Mouse (Mus musculus) left cerebral cortex, postnatal 14 days (tissue): ENCODE data around the gene Efemp2. TPM values are rescaled to one million over a fixed set of nuclear protein-coding genes. Genes with fewer than 3 reads are reported as not detected.
A peak's percentile ranks its signal among the peaks of the same experiment; 100 is the strongest.
"Not testable (repeated sequence)": the region's sequence is repeated elsewhere in the genome, so short reads cannot be mapped to it uniquely, and the experiment has no call there.

ENCODE experiments used
- DNase-seq, 2 experiments: peaks; one replicate each; pipeline ENCODE4 v3.0.0; 2021 to 2022; ENCODE audit warnings: low spot score in 2 of 2, mixed read lengths in 1 of 2
- intact Hi-C: fragments of 180-260 bp; cut with DNase I; formaldehyde crosslinking; loops from one replicate; pipeline ENCODE4 v1.15.1; 2025
- total RNA-seq, 2 experiments: library from RNA; stranded (reverse); gene quantifications; 2 replicates each; pipeline ENCODE4 v1.2.3; 2021

The Efemp2 gene
- total RNA-seq, 2 experiments from 2014 or later: 14.5 to 15.9 TPM

GRCm38 (mm10) chr19:5490313-5490897 is 16.7 kb downstream of the Efemp2 start, which contains the start of gene Cfl1:
Cfl1 (plus strand) TSS chr19:5490455.
- intact Hi-C loops: no loop called here
- peak; percentile 95 for DNase-seq

- intact Hi-C loops: no loop called here
- peak; percentile 81 to 83 for DNase-seq
Observed at GRCm38 (mm10) chr19:5490898-5491708, 17.3 kb downstream of the Efemp2 start.

- DNase-seq: no peak
- intact Hi-C loops: no loop called here
Observed at GRCm38 (mm10) chr19:5492641-5493040, 18.9 kb downstream of the Efemp2 start.

- intact Hi-C loops, DNase-seq: not testable (repeated sequence)
Observed at GRCm38 (mm10) chr19:5493301-5493721, 19.6 kb downstream of the Efemp2 start.

- DNase-seq: no peak
- intact Hi-C loops: no loop called here
Observed at GRCm38 (mm10) chr19:5494314-5494713, 20.6 kb downstream of the Efemp2 start.

- no peak for DNase-seq
- intact Hi-C loops: no loop called here
Observed at GRCm38 (mm10) chr19:5495353-5496051, 21.7 kb downstream of the Efemp2 start.

- no peak for DNase-seq
- intact Hi-C loops: no loop called here
Observed at GRCm38 (mm10) chr19:5496052-5496370, 22.3 kb downstream of the Efemp2 start.

- intact Hi-C loops: no loop called here
- DNase-seq: no peak
Observed at GRCm38 (mm10) chr19:5500330-5500875, 26.6 kb downstream of the Efemp2 start.

- intact Hi-C loops: no loop called here
- DNase-seq: no peak
Observed at GRCm38 (mm10) chr19:5503687-5504086, 29.9 kb downstream of the Efemp2 start, which contains the start of gene 1700020D05Rik. 1700020D05Rik (minus strand) TSS chr19:5503787.

GRCm38 (mm10) chr19:5510031-5511026 is 36.6 kb downstream of the Efemp2 start, which contains the start of gene Snx32:
Snx32 (minus strand) TSS chr19:5510538.
- DNase-seq: peak; percentile 99 to 100
- intact Hi-C loops: no loop called here

GRCm38 (mm10) chr19:5511074-5511632 is 37.4 kb downstream of the Efemp2 start:
- intact Hi-C loops: no loop called here
- no peak for DNase-seq

GRCm38 (mm10) chr19:5512091-5513004 is 38.6 kb downstream of the Efemp2 start:
- intact Hi-C loops: no loop called here
- no peak for DNase-seq

- no peak for DNase-seq
Observed at GRCm38 (mm10) chr19:5513005-5513349, 39.2 kb downstream of the Efemp2 start.

GRCm38 (mm10) chr19:5515840-5516777 is 42.4 kb downstream of the Efemp2 start:
- intact Hi-C loops: no loop called here
- DNase-seq: no peak

More at GRCm38 (mm10) chr19:5513005-5513349, 39.2 kb downstream of the Efemp2 start:
- intact Hi-C loops: no loop called here

GRCm38 (mm10) chr19:5516906-5517505 is 43.3 kb downstream of the Efemp2 start:
- DNase-seq: no peak
- intact Hi-C loops: no loop called here

GRCm38 (mm10) chr19:5518721-5519120 is 45.0 kb downstream of the Efemp2 start:
- intact Hi-C loops: no loop called here

More at GRCm38 (mm10) chr19:5518721-5519120, 45.0 kb downstream of the Efemp2 start:
- DNase-seq: no peak
